Mouse (Mus musculus) midbrain, postnatal 0 days (tissue): Measurements from ENCODE around the gene Hist1h2bj. TPM values are rescaled to one million over a fixed set of nuclear protein-coding genes. Genes with fewer than 3 reads are reported as not detected.

Experiments used
- ATAC-seq: fragments of 200-750 bp; cut with Nextera tagmentation; 2 replicates; pipeline ENCODE4 v1.8.0; 2017; ENCODE audit warnings: moderate number of reproducible peaks, mild to moderate bottlenecking, moderate TSS enrichment, moderate library complexity; ENCODE audit not compliant: low FRiP score
- DNase-seq: peaks from one replicate; pipeline ENCODE4 v3.0.0-alpha.2; 2015; ENCODE audit warnings: low spot score
- H3K27ac ChIP-seq: fragments of 300-500 bp; sonication (generic); 2 replicates; pipeline ENCODE4 v1.5.1; 2014; ENCODE audit warnings: low read depth, mild to moderate bottlenecking, low read length, mixed read lengths
- H3K27me3 ChIP-seq: fragments of 300-500 bp; sonication (generic); 2 replicates; pipeline ENCODE4 v1.6.1; 2014; ENCODE audit warnings: low read length, control low read depth, mixed read lengths; ENCODE audit not compliant: insufficient read depth
- H3K36me3 ChIP-seq: fragments of 300-500 bp; sonication (generic); 2 replicates; pipeline ENCODE4 v1.6.1; 2014; ENCODE audit warnings: low read length, control low read depth, mixed read lengths; ENCODE audit not compliant: insufficient read depth
- H3K4me1 ChIP-seq: fragments of 300-500 bp; sonication (generic); 2 replicates; pipeline ENCODE4 v1.6.1; 2014; ENCODE audit warnings: mild to moderate bottlenecking, control low read depth, antibody characterized with exemption, low read length, mixed read lengths; ENCODE audit not compliant: insufficient read depth
- H3K4me2 ChIP-seq: fragments of 300-500 bp; sonication (generic); 2 replicates; pipeline ENCODE4 v1.6.1; 2014; ENCODE audit warnings: low read depth, mild to moderate bottlenecking, low read length, mixed read lengths; ENCODE audit not compliant: poor library complexity, severe bottlenecking
- H3K4me3 ChIP-seq: fragments of 300-500 bp; sonication (generic); 2 replicates; pipeline ENCODE4 v1.5.1; 2014; ENCODE audit warnings: low read depth, mild to moderate bottlenecking, low read length, moderate library complexity
- H3K9ac ChIP-seq: fragments of 300-500 bp; sonication (generic); replicated peaks from 2 replicates; pipeline ENCODE4 v1.6.1; 2014; ENCODE audit warnings: mild to moderate bottlenecking, low read length, moderate library complexity, mixed read lengths; ENCODE audit not compliant: poor library complexity, severe bottlenecking
- H3K9me3 ChIP-seq: fragments of 300-500 bp; sonication (generic); 2 replicates; pipeline ENCODE4 v1.6.1; 2016; ENCODE audit warnings: low read length, control low read depth
- CTCF ChIP-seq: IDR thresholded peaks from 2 replicates; pipeline ENCODE4 v1.5.1; 2016; ENCODE audit warnings: antibody characterized with exemption, mild to moderate bottlenecking
- WGBS: fragments of 180-500 bp; shearing (Covaris S2); extraction: QIAGEN DNeasy Blood & Tissue Kit; methylation state at CpG from one replicate; pipeline ENCODE4 v1.1.7; 2014; 5-methylcytosine and 5-hydroxymethylcytosine counted together
- polyA plus RNA-seq: library from polyadenylated mRNA; unstranded; fragments of >200 nt; fragmentation: Nextera tagmentation; extraction: Ambion mirVana; gene quantifications from 2 replicates; pipeline ENCODE4 v1.2.1, GENCODE M21; 2015
- total RNA-seq: library from RNA; depleted of rRNA; stranded (reverse); fragments of >200 nt; gene quantifications from 2 replicates; pipeline ENCODE4 v1.2.3, GENCODE M21; 2014

Gene Hist1h2bj
- total and polyA plus RNA-seq, 2 experiments from 2014 or later: 3.2 to 335 TPM

DNA sequence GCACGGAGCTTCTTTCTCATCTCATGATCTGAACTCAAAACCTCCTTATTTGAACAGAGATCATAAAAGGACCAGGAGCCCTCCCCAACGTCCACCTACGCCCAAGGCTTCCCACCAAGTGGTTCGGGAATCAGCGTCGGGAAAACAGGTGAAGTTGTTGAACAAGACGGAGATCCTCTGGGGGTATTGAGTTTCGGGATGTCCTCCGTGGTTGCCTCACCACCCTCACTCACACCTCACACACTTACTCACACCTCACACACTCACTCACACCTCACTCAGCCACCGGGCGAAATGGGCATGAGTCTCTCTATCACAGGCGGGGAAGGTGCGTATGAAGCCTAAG is 46.2 kb upstream of the Hist1h2bj start:
- H3K9me3 ChIP-seq: no peaks in the 10 kb centered on the region
- H3K4me1 ChIP-seq: no peaks in the 10 kb centered on the region; the same call in 1 of the 2 replicates
- TF ChIP-seq CTCF: no peak
- under 1% methylated on average over 13 of the region's 13 CpGs for WGBS
- peaks cover 65% of the 10 kb centered on the region for H3K27me3 ChIP-seq
- no peak overlapping the region for H3K27ac ChIP-seq
- H3K36me3 ChIP-seq: no peaks in the 10 kb centered on the region
- no peak overlapping the region for H3K4me2 ChIP-seq
- no peak for ATAC-seq
- H3K9ac ChIP-seq: no peak overlapping the region
- DNase-seq: no peak
- no peak overlapping the region for H3K4me3 ChIP-seq

DNA sequence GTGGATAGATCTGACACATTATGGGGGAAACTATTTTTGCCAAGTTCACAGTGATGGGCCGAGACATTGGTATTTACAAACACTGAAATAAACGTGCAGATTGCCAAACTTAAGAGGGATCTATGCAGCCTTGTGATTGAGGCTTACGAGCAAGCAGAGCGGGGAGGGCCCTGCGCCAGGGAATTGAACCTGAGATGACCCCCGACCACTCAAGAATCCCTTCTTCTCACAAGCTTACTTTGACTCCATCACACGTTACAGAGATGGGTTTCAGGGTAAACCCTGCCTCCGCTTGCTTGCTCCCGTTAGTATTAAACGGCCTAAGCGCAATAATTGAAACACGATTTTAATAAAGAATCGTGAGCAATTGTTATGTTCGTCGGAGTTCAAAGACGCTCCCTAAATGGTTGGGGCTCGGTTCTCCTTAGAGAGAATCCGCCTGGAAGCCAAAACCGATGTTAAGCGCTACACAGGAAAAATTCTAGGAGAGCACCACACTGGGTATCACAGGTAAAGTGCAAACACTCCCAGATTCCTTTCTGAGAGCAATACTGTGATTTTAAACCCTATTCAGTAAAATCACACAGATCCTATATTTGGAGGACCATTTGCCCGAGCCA is 45.7 kb upstream of the Hist1h2bj start:
- DNase-seq (no peak), ATAC-seq (no peak)
- 2% methylated on average over 21 of the region's 21 CpGs for WGBS
- Histone ChIP-seq H3K27ac (no peak overlapping the region), H3K27me3 (peaks cover 70% of the 10 kb centered on the region), H3K36me3 (no peaks in the 10 kb centered on the region), H3K4me3 (no peak overlapping the region), H3K4me2 (no peak overlapping the region), H3K4me1 (no peaks in the 10 kb centered on the region; the same call in 1 of the 2 replicates), H3K9ac (no peak overlapping the region), H3K9me3 (no peaks in the 10 kb centered on the region)
- TF ChIP-seq CTCF: no peak

DNA sequence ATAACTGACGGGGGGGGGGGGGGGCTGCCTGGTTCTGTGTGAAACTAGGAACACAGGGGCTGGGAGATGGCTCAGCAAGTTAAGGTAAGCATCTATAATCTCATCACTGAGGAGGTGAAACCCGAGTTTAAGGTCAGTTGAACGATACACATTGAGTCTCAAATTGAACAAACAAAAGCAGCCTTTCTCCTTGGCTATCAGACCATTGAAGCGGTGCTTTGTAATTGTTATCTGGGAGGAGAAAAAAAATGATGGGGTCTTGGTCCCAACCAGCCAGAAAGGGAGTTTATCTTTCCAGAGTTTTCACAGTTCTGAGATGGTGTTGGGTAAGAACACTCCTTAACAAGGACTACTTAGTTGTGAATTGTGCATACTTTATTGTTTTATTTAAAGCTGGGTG is 45.2 kb upstream of the Hist1h2bj start:
- Histone ChIP-seq H3K4me3 (no peak overlapping the region), H3K27ac (no peak overlapping the region), H3K36me3 (no peaks in the 10 kb centered on the region), H3K4me2 (no peak overlapping the region), H3K9me3 (no peaks in the 10 kb centered on the region), H3K9ac (no peak overlapping the region), H3K4me1 (no peaks in the 10 kb centered on the region; the same call in 1 of the 2 replicates), H3K27me3 (peaks cover 75% of the 10 kb centered on the region)
- DNase-seq: no peak
- 7% methylated on average over 4 of the region's 4 CpGs for WGBS
- TF ChIP-seq CTCF: no peak
- no peak for ATAC-seq

DNA sequence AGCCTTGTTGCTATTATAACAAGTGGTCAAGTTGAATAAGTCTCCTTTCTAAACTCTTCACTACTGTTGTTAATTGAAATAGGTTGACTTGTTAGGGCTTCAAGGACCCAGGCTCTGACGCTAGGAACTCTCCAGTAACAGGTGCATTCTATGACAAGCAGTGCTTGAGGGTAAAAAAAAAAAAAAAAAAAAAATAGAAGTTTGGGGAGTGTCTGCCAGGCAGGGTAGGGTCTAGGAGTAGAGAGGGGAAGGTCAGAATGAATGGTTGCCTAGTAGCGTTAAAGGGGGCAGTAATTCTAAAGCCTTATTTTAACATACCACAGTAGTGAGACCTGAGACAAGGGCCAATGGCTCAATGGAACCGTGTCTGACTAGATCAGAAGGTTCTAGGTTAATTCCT is 44.6 kb upstream of the Hist1h2bj start:
- DNase-seq (no peak), ATAC-seq (no peak)
- Histone ChIP-seq H3K4me1 (no peaks in the 10 kb centered on the region; the same call in 1 of the 2 replicates), H3K4me3 (no peak overlapping the region), H3K9me3 (no peaks in the 10 kb centered on the region), H3K27me3 (peaks cover 81% of the 10 kb centered on the region), H3K36me3 (no peaks in the 10 kb centered on the region), H3K4me2 (no peak overlapping the region), H3K27ac (no peak overlapping the region), H3K9ac (no peak overlapping the region)
- 16% methylated on average over 3 of the region's 3 CpGs for WGBS
- no peak for TF ChIP-seq CTCF

DNA sequence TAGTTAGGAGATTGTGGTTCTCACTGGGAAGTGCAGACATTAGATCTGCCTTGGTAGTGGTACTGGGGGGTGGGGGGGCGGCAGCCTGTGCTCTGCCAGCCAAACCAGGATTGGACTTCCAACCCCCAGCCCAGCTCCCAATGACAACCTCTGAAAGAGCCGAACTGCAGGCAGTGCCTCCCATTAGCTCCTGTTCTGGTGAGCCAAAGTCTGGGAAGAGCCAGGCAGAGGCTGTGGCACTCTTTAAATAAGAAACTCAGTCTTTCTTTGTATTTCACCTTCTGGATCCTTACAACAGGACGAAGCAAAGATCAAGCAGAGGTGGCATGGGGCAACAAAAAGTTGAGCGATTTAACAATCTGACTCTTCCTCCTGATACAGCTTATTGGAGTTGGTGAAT is 43.9 kb upstream of the Hist1h2bj start:
- Histone ChIP-seq H3K9me3 (no peaks in the 10 kb centered on the region), H3K4me3 (no peak overlapping the region), H3K4me1 (no peaks in the 10 kb centered on the region; the same call in 1 of the 2 replicates), H3K36me3 (no peaks in the 10 kb centered on the region), H3K27me3 (peaks cover 81% of the 10 kb centered on the region), H3K27ac (no peak overlapping the region), H3K4me2 (no peak overlapping the region), H3K9ac (no peak overlapping the region)
- ATAC-seq: no peak
- WGBS: 33% methylated on average over 4 of the region's 4 CpGs
- TF ChIP-seq CTCF: no peak
- no peak for DNase-seq

DNA sequence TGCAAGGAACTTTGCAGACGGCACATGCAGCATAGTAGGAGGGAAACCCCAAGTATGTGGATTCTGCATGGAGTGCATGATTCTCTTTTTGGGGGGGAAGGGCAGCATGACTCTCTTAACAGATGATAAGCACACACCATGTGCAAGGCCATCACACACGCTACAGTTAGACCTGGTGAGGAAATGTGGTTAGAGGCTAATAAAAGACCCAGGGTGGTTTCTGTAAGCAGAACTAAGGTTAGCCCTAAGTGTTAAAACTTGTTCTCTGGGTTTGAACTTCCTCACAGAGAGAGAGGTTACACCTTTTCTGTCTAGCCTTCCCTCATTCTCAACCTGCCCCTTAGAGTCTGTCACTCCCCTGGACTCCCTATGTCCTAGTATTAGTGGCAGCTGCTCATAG is 41.7 kb upstream of the Hist1h2bj start:
- Histone ChIP-seq H3K4me1 (peaks cover 3% of the 10 kb centered on the region), H3K27ac (no peak overlapping the region), H3K9me3 (no peaks in the 10 kb centered on the region), H3K4me3 (no peak overlapping the region), H3K36me3 (no peaks in the 10 kb centered on the region), H3K27me3 (peaks cover 89% of the 10 kb centered on the region), H3K4me2 (no peak overlapping the region), H3K9ac (no peak overlapping the region)
- DNase-seq: no peak
- 73% methylated on average over 2 of the region's 2 CpGs for WGBS
- TF ChIP-seq CTCF: no peak
- ATAC-seq: no peak
